Mouse (Mus musculus) testis, adult 2 months (tissue): ENCODE data around the gene Taf6l. TPM values are rescaled to one million over a fixed set of nuclear protein-coding genes. Genes with fewer than 3 reads are reported as not detected.

Experiments used
- H3K27ac ChIP-seq: fragments of 200-500 bp; 2 replicates; pipeline ENCODE4 v1.5.1; 2012; ENCODE audit warnings: low read depth, low read length; ENCODE audit not compliant: control insufficient read depth, insufficient read depth
- H3K27me3 ChIP-seq: fragments of 200-500 bp; 2 replicates; pipeline ENCODE4 v1.6.1; 2012; ENCODE audit warnings: mild to moderate bottlenecking, low read length, moderate library complexity; ENCODE audit not compliant: control insufficient read depth, insufficient read depth
- H3K36me3 ChIP-seq: fragments of 200-500 bp; 2 replicates; pipeline ENCODE4 v1.6.1; 2012; ENCODE audit warnings: mild to moderate bottlenecking, low read length; ENCODE audit not compliant: control insufficient read depth, insufficient read depth
- H3K4me1 ChIP-seq: fragments of 200-500 bp; 2 replicates; pipeline ENCODE4 v1.6.1; 2012; ENCODE audit warnings: low read length; ENCODE audit not compliant: control insufficient read depth, insufficient read depth
- H3K4me3 ChIP-seq: fragments of 200-500 bp; 2 replicates; pipeline ENCODE4 v1.5.1; 2012; ENCODE audit warnings: low read depth, mild to moderate bottlenecking, low read length, moderate library complexity, mixed read lengths; ENCODE audit not compliant: control insufficient read depth
- CTCF ChIP-seq: fragments of 200-500 bp; IDR thresholded peaks from 2 replicates; pipeline ENCODE4 v1.5.1; 2012; ENCODE audit warnings: low read depth, mild to moderate bottlenecking, inconsistent platforms, low read length, moderate library complexity; ENCODE audit not compliant: control insufficient read depth, insufficient read depth, insufficient replicate concordance
- POLR2A ChIP-seq: fragments of 200-500 bp; IDR thresholded peaks from 2 replicates; pipeline ENCODE4 v1.6.1; 2012; ENCODE audit warnings: low read depth, mild to moderate bottlenecking, inconsistent platforms, low read length, moderate library complexity; ENCODE audit not compliant: control insufficient read depth
- polyA plus RNA-seq: library from polyadenylated mRNA; depleted of rRNA; stranded (reverse); fragments of >200 nt; gene quantifications from 2 replicates; pipeline ENCODE4 v1.2.3, GENCODE M21; 2012

Gene Taf6l
- polyA plus RNA-seq, 1 experiment = 28.1 TPM

GRCm38 (mm10) chr19:8820424-8820956 lies 34.3 kb upstream of the Taf6l start:
- H3K36me3 ChIP-seq = peaks cover 9% of the 10 kb centered on the region
- H3K27me3 ChIP-seq = no peaks in the 10 kb centered on the region
- peak overlapping the region; percentile 90 for H3K4me3 ChIP-seq
- peaks cover 7% of the 10 kb centered on the region for H3K4me1 ChIP-seq
- TF ChIP-seq POLR2A (no peak), CTCF (no peak)
- peak overlapping the region; percentile 96 for H3K27ac ChIP-seq

DNA sequence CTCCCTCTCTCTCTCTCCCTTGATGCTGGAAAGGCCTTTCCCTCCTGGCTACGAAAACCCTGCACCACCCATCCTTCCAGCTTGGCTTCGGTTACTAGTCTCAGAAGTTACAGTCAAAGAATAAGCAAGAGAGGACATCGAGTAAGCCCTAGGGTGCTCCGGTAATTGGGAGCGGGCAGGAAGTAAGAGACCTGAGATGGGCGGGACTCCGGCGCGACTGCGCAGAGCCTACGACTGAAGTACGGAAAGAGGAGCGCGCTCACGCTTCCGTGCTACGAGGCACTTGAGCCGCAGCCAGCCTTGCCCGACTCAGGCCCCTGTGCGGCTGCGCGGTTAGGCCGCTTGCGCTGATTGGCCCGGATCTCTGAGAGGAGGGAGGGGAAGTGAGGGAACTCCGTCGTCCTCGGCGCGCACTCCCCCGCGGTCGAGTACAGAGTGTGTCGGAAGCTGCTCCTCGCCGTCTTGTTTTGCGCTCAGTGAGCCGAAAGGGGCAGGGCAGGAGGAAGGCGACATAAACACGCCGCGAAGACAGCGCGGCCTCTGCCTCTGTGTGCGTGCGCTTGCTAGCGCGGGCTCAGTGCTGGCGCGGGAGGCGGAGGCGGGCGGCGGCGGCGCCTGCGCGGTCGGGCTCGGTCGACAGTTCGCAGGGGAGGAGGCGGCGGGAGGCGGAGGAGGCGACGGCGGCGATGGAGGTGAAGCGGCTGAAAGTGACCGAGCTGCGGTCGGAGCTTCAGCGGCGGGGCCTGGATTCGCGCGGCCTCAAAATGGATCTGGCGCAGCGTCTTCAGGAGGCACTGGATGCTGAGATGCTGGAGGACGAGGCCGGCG lies 33.6 kb upstream of the Taf6l start, which contains the start of gene Hnrnpul2:
Gene Hnrnpul2, plus strand, starts transcription at position 415 of the 828 bp plus-strand sequence.
- TF ChIP-seq POLR2A (peak; percentile 98), CTCF (no peak)
- H3K27me3 ChIP-seq = no peaks in the 10 kb centered on the region
- H3K4me3 ChIP-seq = peak within 1 kb of the TSS; percentile 90
- peak within 1 kb of the TSS; percentile 96 for H3K27ac ChIP-seq
- peaks cover 7% of the 10 kb centered on the region for H3K4me1 ChIP-seq
- peaks cover 7% of the 10 kb centered on the region for H3K36me3 ChIP-seq

DNA sequence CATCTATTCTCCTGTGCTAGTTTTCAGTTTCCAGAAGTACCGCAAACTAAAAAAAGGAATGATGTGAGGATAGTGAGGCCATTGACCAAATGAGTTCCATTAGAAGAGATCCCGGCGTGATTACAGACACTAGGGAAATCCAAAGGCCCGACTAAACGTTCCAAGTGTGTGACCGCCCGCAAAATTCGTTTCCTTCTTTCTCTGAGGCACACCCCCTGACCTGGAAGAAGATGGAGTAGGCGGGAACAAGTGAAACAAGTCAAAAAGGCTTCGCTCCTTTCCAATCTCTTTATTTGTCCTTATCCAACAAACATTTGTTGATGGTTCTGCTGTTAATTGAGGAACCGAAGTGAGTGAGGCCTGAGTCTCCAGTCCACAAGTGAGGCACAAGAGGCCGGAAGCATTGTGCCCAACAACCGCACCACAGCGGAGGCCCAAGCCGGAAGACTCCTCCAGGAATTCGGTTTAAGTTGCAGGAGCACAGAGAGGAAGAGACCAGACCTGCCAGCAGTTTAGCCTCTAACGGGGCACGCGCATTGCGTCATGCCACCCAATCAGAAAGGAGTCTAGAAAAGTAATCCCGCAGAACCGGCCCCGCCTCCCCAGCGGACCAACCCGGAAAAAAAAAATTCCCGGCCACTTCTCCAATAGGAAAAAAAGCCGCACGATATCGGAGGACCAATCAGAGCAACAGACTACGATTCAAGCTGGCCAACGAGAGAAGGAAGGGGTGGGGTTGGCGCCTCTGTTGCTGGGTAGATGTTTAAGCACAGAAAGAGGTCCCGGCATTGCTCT lies 32.8 kb upstream of the Taf6l start, which contains the start of gene Ttc9c:
Gene Ttc9c, minus strand, starts transcription at position 533 of the 795 bp plus-strand sequence.
- H3K4me3 ChIP-seq = peak within 1 kb of the TSS; percentile 90
- peak within 1 kb of the TSS; percentile 96 for H3K27ac ChIP-seq
- no peak for TF ChIP-seq CTCF
- TF ChIP-seq POLR2A = peak; percentile 94
- H3K4me1 ChIP-seq = peaks cover 7% of the 10 kb centered on the region
- peaks cover 5% of the 10 kb centered on the region for H3K36me3 ChIP-seq
- H3K27me3 ChIP-seq = no peaks in the 10 kb centered on the region

- Histone ChIP-seq H3K27me3 (no peaks in the 10 kb centered on the region), H3K27ac (peak overlapping the region; percentile 96), H3K4me3 (peak overlapping the region; percentile 90), H3K36me3 (peaks cover 4% of the 10 kb centered on the region), H3K4me1 (peaks cover 7% of the 10 kb centered on the region)
- TF ChIP-seq POLR2A = no peak
- no peak for TF ChIP-seq CTCF
Observed at GRCm38 (mm10) chr19:8818301-8818798, 32.1 kb upstream of the Taf6l start.

GRCm38 (mm10) chr19:8817001-8817400 lies 30.8 kb upstream of the Taf6l start:
- TF ChIP-seq CTCF = no peak
- H3K27ac ChIP-seq = no peak overlapping the region
- H3K36me3 ChIP-seq = peaks cover 2% of the 10 kb centered on the region
- no peaks in the 10 kb centered on the region for H3K27me3 ChIP-seq
- peaks cover 7% of the 10 kb centered on the region for H3K4me1 ChIP-seq
- no peak overlapping the region for H3K4me3 ChIP-seq

- H3K27me3 ChIP-seq = no peaks in the 10 kb centered on the region
- TF ChIP-seq POLR2A = no peak
- no peak for TF ChIP-seq CTCF
- peaks cover 4% of the 10 kb centered on the region for H3K4me1 ChIP-seq
- peaks cover 5% of the 10 kb centered on the region for H3K36me3 ChIP-seq
- no peak overlapping the region for H3K27ac ChIP-seq
- no peak overlapping the region for H3K4me3 ChIP-seq
Observed at GRCm38 (mm10) chr19:8815812-8816211, 29.6 kb upstream of the Taf6l start.

GRCm38 (mm10) chr19:8806810-8807209 lies 20.6 kb upstream of the Taf6l start:
- Histone ChIP-seq H3K27ac (no peak overlapping the region), H3K36me3 (peaks cover 4% of the 10 kb centered on the region; the same call in 1 of the 2 replicates), H3K4me1 (peaks cover 7% of the 10 kb centered on the region), H3K27me3 (no peaks in the 10 kb centered on the region), H3K4me3 (no peak overlapping the region)
- TF ChIP-seq CTCF = no peak
- no peak for TF ChIP-seq POLR2A
